Mouse (Mus musculus): ENCODE results near the gene Tgm6.

Gene Tgm6

DNA sequence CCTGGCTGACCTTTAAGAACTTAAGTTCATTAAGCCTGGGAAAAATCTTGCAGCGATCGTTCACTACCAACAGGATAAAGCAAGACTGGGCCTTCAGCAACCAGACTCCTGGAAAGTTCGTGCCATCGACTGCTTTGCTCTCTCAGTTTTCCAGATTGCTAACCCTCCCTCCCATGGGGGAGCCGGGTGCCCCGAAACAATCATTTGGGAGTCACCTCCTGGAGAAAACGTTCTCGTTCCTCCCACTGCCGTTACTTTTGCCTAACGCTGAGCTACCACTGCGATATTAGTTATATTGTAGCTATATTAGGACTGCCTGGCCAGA is 66.1 kb downstream of the Tgm6 start:
- DNase-seq (ENCODE audit: low read depth, low spot score) = no peak

DNA sequence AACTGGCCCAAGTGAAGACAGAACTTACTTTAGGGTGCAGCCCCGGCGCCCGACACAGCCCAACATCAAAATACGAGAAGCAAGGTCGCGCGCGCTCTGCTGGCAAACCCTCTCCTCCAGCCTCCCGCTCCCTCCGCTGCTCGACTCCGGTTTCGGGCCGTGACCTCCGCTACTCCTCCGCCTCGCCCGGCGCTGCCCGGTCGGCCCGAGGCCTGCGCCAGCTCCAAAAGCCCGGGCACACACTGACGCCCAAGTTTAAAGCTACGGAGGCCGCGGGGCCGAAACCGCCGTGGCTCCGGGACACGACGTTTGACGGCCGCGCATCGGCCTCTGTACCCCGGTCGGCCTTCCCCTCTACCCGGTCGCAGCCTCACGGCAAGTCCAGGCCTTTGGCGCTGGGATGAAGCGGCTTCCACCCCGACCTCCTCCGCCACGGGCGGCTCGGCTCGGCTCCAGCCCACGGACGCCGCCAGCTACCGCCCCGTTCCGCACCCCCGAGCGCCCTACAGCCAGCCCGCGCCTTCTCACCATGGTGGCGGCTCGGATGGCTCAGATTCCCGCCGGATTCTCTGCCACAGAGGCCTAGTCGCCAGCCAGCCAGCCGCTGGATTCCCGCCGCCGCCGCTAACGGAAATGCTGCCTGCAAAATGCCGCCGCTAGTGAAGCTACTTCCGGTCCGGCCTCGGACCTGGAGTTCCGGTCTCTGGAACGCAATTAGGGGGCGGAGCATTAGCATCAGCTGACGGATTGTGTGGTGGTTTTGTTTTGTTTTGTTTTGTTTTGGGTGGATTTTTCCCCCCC is 66.7 kb downstream of the Tgm6 start, which contains the start of gene Snrpb:
Snrpb (minus strand) TSS at position 698 of the 801 bp plus-strand sequence.
- DNase-seq (ENCODE audit: low read depth, low spot score) = peak; percentile 82

DNA sequence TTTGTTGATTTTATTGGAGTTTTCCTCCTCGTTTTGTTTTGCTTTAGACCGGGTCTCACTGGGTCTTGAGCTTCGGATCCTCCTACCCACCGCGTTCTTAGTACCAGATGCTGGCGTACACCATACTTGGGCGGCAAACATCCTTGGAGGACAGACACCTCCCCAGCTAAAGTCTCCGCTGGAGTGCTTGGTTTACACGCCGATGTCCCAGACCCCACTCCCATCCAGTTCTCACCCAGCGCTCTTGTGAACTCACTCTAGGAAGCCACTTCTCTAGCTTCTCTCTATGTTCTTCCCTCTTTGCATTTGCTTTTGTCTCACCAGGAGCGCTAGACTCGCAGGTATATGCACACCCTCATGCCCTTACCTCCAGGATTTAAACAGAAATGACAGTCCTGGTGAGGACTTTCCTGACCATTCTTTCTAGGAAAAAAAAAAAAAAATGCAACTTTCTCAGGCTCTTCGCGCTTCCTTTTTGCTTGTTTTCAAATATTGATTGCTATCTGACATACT is 67.3 kb downstream of the Tgm6 start:
- no peak for DNase-seq (ENCODE audit: low read depth, low spot score)

DNA sequence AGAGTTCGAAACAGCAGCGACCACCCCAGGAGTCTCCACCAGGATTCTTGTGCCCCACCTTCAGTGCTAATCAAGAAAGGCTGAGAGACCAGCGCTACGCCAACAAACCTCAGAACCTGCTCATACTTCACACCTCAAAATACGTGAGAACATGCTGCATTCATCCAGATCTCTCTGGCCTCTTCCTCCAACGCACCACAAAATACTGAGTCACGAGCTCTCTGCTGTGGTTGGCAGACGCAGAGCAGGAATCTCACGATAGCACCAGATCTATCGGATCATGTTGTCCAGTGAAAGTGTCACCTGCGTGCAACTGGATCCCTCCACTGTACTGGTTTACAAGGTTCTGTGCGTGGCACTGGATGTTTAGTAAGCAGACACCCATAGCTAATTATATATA is 76.2 kb downstream of the Tgm6 start:
- no peak for DNase-seq (ENCODE audit: low read depth, low spot score)

DNA sequence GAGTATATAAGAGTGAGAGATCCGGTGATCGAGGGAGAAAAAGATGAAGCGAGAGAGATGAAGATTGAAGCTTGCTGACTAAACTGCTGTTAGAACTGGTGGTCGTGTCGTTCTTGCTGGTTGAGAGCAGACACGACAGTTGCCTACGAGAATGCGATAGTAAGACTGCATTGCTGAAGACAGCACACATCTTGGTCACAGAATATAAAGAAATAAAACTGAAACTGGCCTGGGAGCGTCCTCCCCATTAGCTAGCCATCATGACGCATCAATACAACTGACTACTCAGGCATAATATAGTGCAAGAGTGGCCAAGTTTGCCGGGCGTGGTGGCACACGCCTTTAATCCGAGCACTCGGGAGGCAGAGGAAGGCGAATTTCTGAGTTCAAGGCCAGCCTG is 82.7 kb downstream of the Tgm6 start, which contains the start of gene Tmc2:
Tmc2 (plus strand) TSS at position 301 of the 400 bp plus-strand sequence.
- no peak for DNase-seq (ENCODE audit: low read depth, low spot score)

DNA sequence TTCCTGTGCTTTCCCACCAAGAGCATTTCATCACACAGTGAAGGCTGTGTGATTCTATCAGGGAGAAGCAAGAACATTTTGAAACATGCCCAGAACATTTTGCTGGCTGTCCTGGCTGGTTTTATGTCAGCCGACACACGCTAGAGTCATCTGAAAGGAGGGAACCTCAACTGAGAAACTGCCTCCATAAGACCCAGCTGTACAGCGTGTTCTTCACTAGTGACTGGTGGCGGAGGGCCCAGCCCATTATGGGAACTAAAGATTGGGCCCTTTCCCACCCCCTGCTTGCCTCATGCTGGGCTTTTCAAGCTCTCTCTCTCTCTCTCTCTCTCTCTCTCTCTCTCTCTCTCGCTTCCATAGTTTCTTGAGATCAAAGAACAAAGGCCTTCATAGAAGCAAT is 88.7 kb downstream of the Tgm6 start:
- DNase-seq (ENCODE audit: low read depth, low spot score) = no peak

Measured in retina, adult 2 months (tissue).